Comparison of ENCODE assay signal across 9 mouse cellular contexts in the genomic region with DNA sequence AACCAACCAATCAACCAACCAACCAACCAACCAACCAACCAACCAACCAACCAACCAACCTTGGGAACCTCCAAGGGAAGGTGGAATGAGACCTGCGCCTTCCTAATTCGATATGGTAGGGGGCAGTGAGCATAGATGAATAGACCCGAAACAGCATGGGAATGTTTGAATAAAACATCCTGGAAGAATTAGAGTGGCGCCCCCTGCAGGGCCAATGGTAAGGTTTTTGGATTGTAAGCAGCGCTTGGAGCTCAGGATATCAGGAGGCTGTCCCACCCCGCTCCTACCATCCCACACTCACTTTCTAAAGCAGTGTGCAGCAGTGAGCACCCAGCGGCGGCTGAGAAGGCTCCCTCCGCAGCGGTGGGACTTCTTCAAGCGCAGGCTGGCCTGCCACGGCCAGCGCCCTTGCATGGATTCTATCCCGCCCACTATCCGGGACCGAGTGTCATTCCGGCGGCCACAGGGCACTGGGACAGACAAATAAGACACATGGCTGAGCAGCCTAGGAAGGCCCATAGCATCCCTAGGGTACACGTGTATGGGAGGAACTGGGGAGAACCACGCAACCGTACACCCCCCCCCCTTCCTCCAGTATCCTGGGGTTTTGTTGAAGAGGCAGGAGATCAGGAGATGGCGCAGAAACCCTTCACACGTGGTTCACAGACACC. TPM values are rescaled to one million over a fixed set of nuclear protein-coding genes. Genes with fewer than 3 reads are reported as not detected.
DNase-seq lines count a peak whose midpoint lies in the region; ATAC-seq lines count a peak whose summit lies in the region.
"Had no signal": no experiment of that assay in that cellular context is flagged by ENCODE, and none has a peak within 500 bp of the region (broad histone marks: within the 10 kb centered on the region; RNA-seq: fewer than 3 reads in every experiment).

No protein-coding gene starts in this region.

- peaks cover 9% of the 10 kb centered on the region; the same call in 1 of the 2 replicates for H3K4me1 ChIP-seq in heart, embryonic 13.5 days
- H3K4me1 ChIP-seq in intestine, embryonic 16.5 days (ENCODE audit: control insufficient read depth, insufficient read depth, low read length) = no peaks in the 10 kb centered on the region; the same call in 1 of the 2 replicates
- no peaks in the 10 kb centered on the region for H3K4me1 ChIP-seq in midbrain, embryonic 16.5 days (ENCODE audit: control insufficient read depth, insufficient read depth, low read length)

- H3K9ac ChIP-seq in heart, embryonic 13.5 days = no peak overlapping the region
- H3K9ac ChIP-seq in intestine, embryonic 16.5 days (ENCODE audit: low read depth, low read length) = 0 out of 2 replicates have a peak overlapping the region, but pooled peaks have one; percentile 29
- H3K9ac ChIP-seq in midbrain, embryonic 16.5 days (ENCODE audit: low read depth, low read length) = no peak overlapping the region

- no peak for ATAC-seq in heart, embryonic 13.5 days (ENCODE audit: extremely low read depth, insufficient number of reproducible peaks, low FRiP score, low TSS enrichment)
- ATAC-seq in activated CD4-positive, CD25-positive, alpha-beta regulatory T cell, adult 4 months = peak; percentile 7
- ATAC-seq in intestine, embryonic 16.5 days = peak; percentile 19; the same call in 1 of the 2 replicates
- no peak for ATAC-seq in midbrain, embryonic 16.5 days

- no peak for DNase-seq in heart, postnatal 25 days (ENCODE audit: low spot score)
- no peak for DNase-seq in left cerebral cortex, postnatal 10 days (ENCODE audit: extremely low spot score in 1 of 2, low spot score in 2 of 2)
- DNase-seq in frontal cortex, postnatal 14 days (ENCODE audit: low spot score in 2 of 2) = no peak
- DNase-seq in cerebellum, adult 8-10 months = no peak

- intact Hi-C loops in heart, postnatal 25 days (cut with DNase I) = loop anchor here (5.0 kb wide), 1 partner anchor 96 kb away; the partner anchor contains the start of gene Kremen2
- intact Hi-C loops in left cerebral cortex, postnatal 10 days (cut with DNase I) = no loop called here

- WGBS in heart, embryonic 13.5 days = 37% methylated on average over 23 of the region's 23 CpGs
- WGBS in intestine, embryonic 16.5 days = 53% methylated on average over 23 of the region's 23 CpGs
- WGBS in midbrain, embryonic 16.5 days = 43% methylated on average over 23 of the region's 23 CpGs

- peak overlapping the region; percentile 24; the same call in 1 of the 2 replicates for H3K4me3 ChIP-seq in heart, embryonic 13.5 days
- H3K4me3 ChIP-seq in intestine, embryonic 16.5 days (ENCODE audit: low read length) = peak overlapping the region; percentile 26
- H3K4me3 ChIP-seq in midbrain, embryonic 16.5 days (ENCODE audit: low read depth, low read length) = no peak overlapping the region; the same call in 1 of the 2 replicates

- H3K36me3 ChIP-seq in heart, embryonic 13.5 days = no peaks in the 10 kb centered on the region
- no peaks in the 10 kb centered on the region for H3K36me3 ChIP-seq in intestine, embryonic 16.5 days (ENCODE audit: control insufficient read depth, insufficient read depth, low read length)
- H3K36me3 ChIP-seq in midbrain, embryonic 16.5 days (ENCODE audit: control insufficient read depth, insufficient read depth, low read length) = no peaks in the 10 kb centered on the region

- H3K4me2 ChIP-seq in heart, embryonic 13.5 days = peak overlapping the region; percentile 55
- H3K4me2 ChIP-seq in intestine, embryonic 16.5 days (ENCODE audit: low read depth, low read length) = peak overlapping the region; percentile 49
- peak overlapping the region; percentile 29 for H3K4me2 ChIP-seq in midbrain, embryonic 16.5 days (ENCODE audit: low read length)

- H3K27ac ChIP-seq in heart, embryonic 13.5 days (replicated peaks) = no peak overlapping the region
- no peak overlapping the region for H3K27ac ChIP-seq in intestine, embryonic 16.5 days (ENCODE audit: low read length)
- no peak overlapping the region for H3K27ac ChIP-seq in midbrain, embryonic 16.5 days (ENCODE audit: low read length)

- no peaks in the 10 kb centered on the region for H3K9me3 ChIP-seq in heart, embryonic 13.5 days
- no peaks in the 10 kb centered on the region for H3K9me3 ChIP-seq in intestine, embryonic 16.5 days (ENCODE audit: control insufficient read depth, low read length)
- no peaks in the 10 kb centered on the region for H3K9me3 ChIP-seq in midbrain, embryonic 16.5 days (replicated peaks; ENCODE audit: control insufficient read depth, low read length, poor library complexity, severe bottlenecking)

- H3K27me3 ChIP-seq in heart, embryonic 13.5 days (replicated peaks) = peaks cover 13% of the 10 kb centered on the region
- no peaks in the 10 kb centered on the region for H3K27me3 ChIP-seq in intestine, embryonic 16.5 days (replicated peaks; ENCODE audit: control insufficient read depth, insufficient read depth, low read length)
- H3K27me3 ChIP-seq in midbrain, embryonic 16.5 days (ENCODE audit: control insufficient read depth, insufficient read depth, low read depth, low read length) = 0 out of 2 replicates have a peak, but pooled peaks cover 2% of the 10 kb centered on the region

RNA-seq across cellular contexts. Expression of gene Prss32, which starts 0.4 kb away (rescaled TPM):
- polyA plus RNA-seq in heart, embryonic 13.5 days (2015; fragmentation: Nextera tagmentation; extraction: Ambion mirVana) = 0.15 TPM in 1 of 2 replicates, not detected in the other
- not detected for total RNA-seq in heart, postnatal 25 days (2021)
- polyA plus RNA-seq in activated CD4-positive, CD25-positive, alpha-beta regulatory T cell, adult 4 months (2017; shearing (Covaris generic)) = 1 to 10 TPM in 1 of 2 experiments, not detected in 1; 2.6 TPM
- polyA plus RNA-seq in intestine, embryonic 16.5 days (2015; fragmentation: Nextera tagmentation; extraction: Ambion mirVana) = 11.8 and 14.5 TPM in 2 replicates
- not detected in 2 replicates for polyA plus RNA-seq in midbrain, embryonic 16.5 days (2015; fragmentation: Nextera tagmentation; extraction: Ambion mirVana)
- total RNA-seq in left cerebral cortex, postnatal 10 days (2021) = not detected

RNA-seq across cellular contexts. Expression of gene Prss41, which starts 0.7 kb away (rescaled TPM):
- polyA plus RNA-seq in heart, embryonic 13.5 days (2015; fragmentation: Nextera tagmentation; extraction: Ambion mirVana) = 0.20 and 0.29 TPM in 2 replicates
- total RNA-seq in heart, postnatal 25 days (2021) = not detected
- polyA plus RNA-seq in activated CD4-positive, CD25-positive, alpha-beta regulatory T cell, adult 4 months (2017; shearing (Covaris generic)) = 10 to 100 TPM in 1 of 2 experiments, 1 to 10 TPM in 1; 6.4 to 10.5 TPM
- 2.7 and 3.4 TPM in 2 replicates for polyA plus RNA-seq in intestine, embryonic 16.5 days (2015; fragmentation: Nextera tagmentation; extraction: Ambion mirVana)
- polyA plus RNA-seq in midbrain, embryonic 16.5 days (2015; fragmentation: Nextera tagmentation; extraction: Ambion mirVana) = 0.88 and 1.6 TPM in 2 replicates
- total RNA-seq in left cerebral cortex, postnatal 10 days (2021) = 1 to 10 TPM; 1.9 to 2.8 TPM

RNA-seq across cellular contexts. Expression of gene Prss33, which starts 7.4 kb away (rescaled TPM):
- not detected in 2 replicates for polyA plus RNA-seq in heart, embryonic 13.5 days (2015; fragmentation: Nextera tagmentation; extraction: Ambion mirVana)
- total RNA-seq in heart, postnatal 25 days (2021) = not detected
- 1 to 10 TPM; 1.1 to 2.4 TPM for polyA plus RNA-seq in activated CD4-positive, CD25-positive, alpha-beta regulatory T cell, adult 4 months (2017; shearing (Covaris generic))
- polyA plus RNA-seq in intestine, embryonic 16.5 days (2015; fragmentation: Nextera tagmentation; extraction: Ambion mirVana) = 0.17 TPM in 1 of 2 replicates, not detected in the other
- 0.18 TPM in 1 of 2 replicates, not detected in the other for polyA plus RNA-seq in midbrain, embryonic 16.5 days (2015; fragmentation: Nextera tagmentation; extraction: Ambion mirVana)
- not detected for total RNA-seq in left cerebral cortex, postnatal 10 days (2021)

RNA-seq across cellular contexts. Expression of gene Elob, which starts 14.3 kb away (rescaled TPM):
- 875 and 1,018 TPM in 2 replicates for polyA plus RNA-seq in heart, embryonic 13.5 days (2015; fragmentation: Nextera tagmentation; extraction: Ambion mirVana)
- total RNA-seq in heart, postnatal 25 days (2021) = 100 to 1,000 TPM; 353 to 372 TPM
- 100 to 1,000 TPM; 686 to 746 TPM for polyA plus RNA-seq in activated CD4-positive, CD25-positive, alpha-beta regulatory T cell, adult 4 months (2017; shearing (Covaris generic))
- polyA plus RNA-seq in intestine, embryonic 16.5 days (2015; fragmentation: Nextera tagmentation; extraction: Ambion mirVana) = 836 and 930 TPM in 2 replicates
- polyA plus RNA-seq in midbrain, embryonic 16.5 days (2015; fragmentation: Nextera tagmentation; extraction: Ambion mirVana) = 1,162 and 1,206 TPM in 2 replicates
- 100 to 1,000 TPM; 389 to 390 TPM for total RNA-seq in left cerebral cortex, postnatal 10 days (2021)

RNA-seq across cellular contexts. Expression of gene Prss21, which starts 24.6 kb away (rescaled TPM):
- not detected in 2 replicates for polyA plus RNA-seq in heart, embryonic 13.5 days (2015; fragmentation: Nextera tagmentation; extraction: Ambion mirVana)
- not detected for total RNA-seq in heart, postnatal 25 days (2021)
- polyA plus RNA-seq in activated CD4-positive, CD25-positive, alpha-beta regulatory T cell, adult 4 months (2017; shearing (Covaris generic)) = not detected
- polyA plus RNA-seq in intestine, embryonic 16.5 days (2015; fragmentation: Nextera tagmentation; extraction: Ambion mirVana) = not detected in 2 replicates
- not detected in 2 replicates for polyA plus RNA-seq in midbrain, embryonic 16.5 days (2015; fragmentation: Nextera tagmentation; extraction: Ambion mirVana)
- not detected for total RNA-seq in left cerebral cortex, postnatal 10 days (2021)
- polyA plus RNA-seq: large intestine, adult 2 months had no signal

Comparison
In these comparisons a context has a peak if more than half of its experiments do, and no peak if none do; other contexts are left out.
1. ATAC-seq: peak in activated CD4-positive, CD25-positive, alpha-beta regulatory T cell, adult 4 months (single experiment) and intestine, embryonic 16.5 days (single experiment); none in heart, embryonic 13.5 days (single experiment) and midbrain, embryonic 16.5 days (single experiment).
2. Peak in every context shown above with its lines, with median percentiles within 50 percentile points of each other: H3K4me2 ChIP-seq.